Mouse (Mus musculus) frontal cortex, postnatal 10 days (tissue): ENCODE data around the gene Gm20388.

Experiments used
- DNase-seq, 2 experiments: peaks; one replicate each; pipeline ENCODE4 v3.0.0; 2022; ENCODE audit warnings: low spot score in 2 of 2, mixed read lengths in 1 of 2

The Gm20388 gene

GRCm38 (mm10) chr8:122064353-122064752 is 2153.7 kb downstream of the Gm20388 start:
- DNase-seq = no peak

GRCm38 (mm10) chr8:122067783-122068505 is 2157.3 kb downstream of the Gm20388 start:
- DNase-seq = no peak

- no peak for DNase-seq
Measured at GRCm38 (mm10) chr8:122068609-122069008, 2158.0 kb downstream of the Gm20388 start.

- no peak for DNase-seq
Measured at GRCm38 (mm10) chr8:122069281-122069680, 2158.6 kb downstream of the Gm20388 start.

GRCm38 (mm10) chr8:122071193-122071592 is 2160.6 kb downstream of the Gm20388 start:
- no peak for DNase-seq

- no peak for DNase-seq
Measured at GRCm38 (mm10) chr8:122073964-122074363, 2163.3 kb downstream of the Gm20388 start.

GRCm38 (mm10) chr8:122074442-122074841 is 2163.8 kb downstream of the Gm20388 start:
- DNase-seq = no peak

- no peak for DNase-seq
Measured at GRCm38 (mm10) chr8:122074977-122075376, 2164.3 kb downstream of the Gm20388 start.

GRCm38 (mm10) chr8:122076183-122076842 is 2165.7 kb downstream of the Gm20388 start:
- no peak for DNase-seq

- no peak for DNase-seq
Measured at GRCm38 (mm10) chr8:122078321-122078720, 2167.7 kb downstream of the Gm20388 start.

GRCm38 (mm10) chr8:122079093-122079492 is 2168.5 kb downstream of the Gm20388 start:
- no peak for DNase-seq

- no peak for DNase-seq
Measured at GRCm38 (mm10) chr8:122080347-122080746, 2169.7 kb downstream of the Gm20388 start.

GRCm38 (mm10) chr8:122083401-122083800 is 2172.8 kb downstream of the Gm20388 start:
- no peak for DNase-seq

- no peak for DNase-seq
Measured at GRCm38 (mm10) chr8:122084145-122084544, 2173.5 kb downstream of the Gm20388 start.

- peak in 1 of 2 experiments; percentile 65 for DNase-seq
Measured at GRCm38 (mm10) chr8:122084726-122085410, 2174.2 kb downstream of the Gm20388 start.

GRCm38 (mm10) chr8:122086064-122086463 is 2175.4 kb downstream of the Gm20388 start:
- no peak for DNase-seq

GRCm38 (mm10) chr8:122088631-122089030 is 2178.0 kb downstream of the Gm20388 start:
- no peak for DNase-seq

- DNase-seq = no peak
Measured at GRCm38 (mm10) chr8:122089186-122089700, 2178.6 kb downstream of the Gm20388 start.

GRCm38 (mm10) chr8:122092476-122092875 is 2181.8 kb downstream of the Gm20388 start:
- DNase-seq = no peak

- DNase-seq = no peak
Measured at GRCm38 (mm10) chr8:122098766-122099165, 2188.1 kb downstream of the Gm20388 start.

- DNase-seq = no peak
Measured at GRCm38 (mm10) chr8:122099711-122100220, 2189.1 kb downstream of the Gm20388 start.

GRCm38 (mm10) chr8:122101816-122102215 is 2191.2 kb downstream of the Gm20388 start:
- DNase-seq = no peak
